Mouse (Mus musculus) forebrain, embryonic 13.5 days (tissue): ENCODE results near the gene Gab2. TPM values are rescaled to one million over a fixed set of nuclear protein-coding genes. Genes with fewer than 3 reads are reported as not detected.

Experiments
- ATAC-seq: fragments of 200-750 bp; cut with Nextera tagmentation; 2 replicates; pipeline ENCODE4 v1.8.0; 2017
- H3K27ac ChIP-seq: fragments of 300-500 bp; sonication (generic); 2 replicates; pipeline ENCODE4 v1.5.1; 2015; ENCODE audit warnings: inconsistent platforms, mild to moderate bottlenecking, moderate library complexity
- H3K27me3 ChIP-seq: fragments of 300-500 bp; sonication (generic); 2 replicates; pipeline ENCODE4 v1.6.1; 2015; ENCODE audit warnings: mild to moderate bottlenecking, inconsistent platforms
- H3K36me3 ChIP-seq: fragments of 300-500 bp; sonication (generic); 2 replicates; pipeline ENCODE4 v1.6.1; 2015; ENCODE audit warnings: mild to moderate bottlenecking, inconsistent platforms; ENCODE audit not compliant: poor library complexity, severe bottlenecking
- H3K4me1 ChIP-seq: fragments of 300-500 bp; sonication (generic); 2 replicates; pipeline ENCODE4 v1.6.1; 2015; ENCODE audit warnings: inconsistent platforms
- H3K4me2 ChIP-seq: fragments of 300-500 bp; sonication (generic); 2 replicates; pipeline ENCODE4 v1.6.1; 2015; ENCODE audit warnings: inconsistent platforms, mild to moderate bottlenecking, moderate library complexity
- H3K4me3 ChIP-seq: fragments of 300-500 bp; sonication (generic); 2 replicates; pipeline ENCODE4 v1.5.1; 2015; ENCODE audit warnings: mild to moderate bottlenecking, inconsistent platforms
- H3K9ac ChIP-seq: fragments of 300-500 bp; sonication (generic); 2 replicates; pipeline ENCODE4 v1.6.1; 2015; ENCODE audit warnings: mild to moderate bottlenecking, inconsistent platforms
- H3K9me3 ChIP-seq: fragments of 300-500 bp; sonication (generic); replicated peaks from 2 replicates; pipeline ENCODE4 v1.6.1; 2016; ENCODE audit warnings: inconsistent platforms
- WGBS: fragments of 180-500 bp; shearing (Covaris S2); methylation state at CpG from one replicate; pipeline ENCODE4 v1.1.7; 2015; 5-methylcytosine and 5-hydroxymethylcytosine counted together
- polyA plus RNA-seq: library from polyadenylated mRNA; unstranded; fragments of >200 nt; fragmentation: Nextera tagmentation; extraction: Ambion mirVana; gene quantifications from 2 replicates; pipeline ENCODE4 v1.2.1, GENCODE M21; 2015

The Gab2 gene
- polyA plus RNA-seq, 1 experiment from 2014 or later: 9.9 TPM

DNA sequence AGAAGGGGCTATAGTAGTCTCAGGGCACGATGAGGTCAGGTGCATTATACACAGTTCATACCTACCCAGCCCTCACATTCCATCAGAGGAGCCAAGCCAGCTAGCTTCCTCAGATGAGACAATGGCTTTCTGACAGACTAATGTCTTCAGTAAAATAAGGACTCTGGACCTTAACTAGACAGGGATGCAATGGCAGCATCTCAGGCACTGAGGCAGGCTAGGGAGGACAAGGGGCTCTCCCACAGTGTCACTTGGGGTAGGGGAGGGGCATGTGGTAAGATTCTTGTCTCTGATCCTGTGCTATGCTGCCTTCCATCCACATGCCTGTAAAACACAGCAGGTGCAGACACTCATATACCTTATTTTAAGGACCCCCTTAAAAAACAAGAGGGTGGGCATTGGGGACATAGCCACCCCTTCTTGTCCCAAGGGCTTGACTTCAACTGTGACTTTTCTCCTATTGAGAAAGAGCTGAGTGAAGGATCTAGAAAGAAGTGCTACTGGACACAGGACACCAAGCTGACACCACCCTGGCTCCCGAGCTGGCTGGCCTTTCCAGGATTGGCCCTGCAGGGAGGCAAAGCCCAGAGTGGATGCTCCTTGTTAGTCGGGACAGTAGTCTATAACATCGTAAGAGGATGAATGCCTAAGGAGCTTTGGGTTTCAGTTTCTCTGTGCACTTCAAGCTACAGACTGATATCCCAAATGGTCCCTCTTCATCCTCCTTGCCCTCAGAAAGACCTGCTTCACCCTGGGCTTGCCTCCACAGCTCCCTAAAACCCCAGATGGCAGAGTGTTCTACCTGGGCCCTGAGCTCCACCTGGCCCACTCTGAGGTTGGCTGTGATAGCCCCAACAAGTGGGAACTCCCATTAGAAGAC is 228.3 kb downstream of the Gab2 start:
- Histone ChIP-seq H3K4me1 (no peaks in the 10 kb centered on the region), H3K4me3 (no peak overlapping the region), H3K9ac (no peak overlapping the region), H3K4me2 (no peak overlapping the region), H3K36me3 (peaks cover 81% of the 10 kb centered on the region), H3K9me3 (no peaks in the 10 kb centered on the region), H3K27me3 (no peaks in the 10 kb centered on the region), H3K27ac (no peak overlapping the region)
- WGBS: 83% methylated on average over 4 of the region's 4 CpGs
- no peak for ATAC-seq

- Histone ChIP-seq H3K9ac (no peak overlapping the region), H3K27me3 (no peaks in the 10 kb centered on the region), H3K4me1 (no peaks in the 10 kb centered on the region), H3K9me3 (no peaks in the 10 kb centered on the region), H3K4me3 (no peak overlapping the region), H3K27ac (no peak overlapping the region), H3K36me3 (peaks cover 81% of the 10 kb centered on the region), H3K4me2 (no peak overlapping the region)
- no peak for ATAC-seq
- 94% methylated on average over 3 of the region's 3 CpGs for WGBS
Observed at GRCm38 (mm10) chr7:97310341-97310635, 228.9 kb downstream of the Gab2 start.

DNA sequence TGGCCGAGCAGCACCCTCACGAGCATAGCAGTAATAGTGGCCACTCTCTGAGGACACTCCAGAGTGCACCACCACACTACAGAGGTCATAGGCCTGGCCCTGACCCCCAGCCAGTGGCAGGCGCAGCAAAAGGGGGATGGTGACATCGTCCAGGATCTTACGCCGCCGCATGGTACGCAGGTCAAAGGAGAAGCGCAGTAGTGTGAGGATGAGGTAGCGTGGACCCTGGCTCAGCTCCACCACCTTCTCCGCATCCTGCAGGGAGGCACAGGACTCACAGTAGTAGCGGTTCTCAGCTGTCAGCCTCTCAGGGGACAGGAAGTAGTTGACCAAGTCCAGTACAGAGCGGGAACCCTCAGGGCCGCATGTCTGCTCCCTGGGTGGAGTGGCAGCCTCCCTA is 230.2 kb downstream of the Gab2 start:
- H3K27me3 ChIP-seq: no peaks in the 10 kb centered on the region
- no peaks in the 10 kb centered on the region for H3K4me1 ChIP-seq
- no peaks in the 10 kb centered on the region for H3K9me3 ChIP-seq
- whole genome bisulfite sequencing: 95% methylated on average over 14 of the region's 14 CpGs
- no peak for ATAC-seq
- no peak overlapping the region for H3K4me2 ChIP-seq
- H3K4me3 ChIP-seq: no peak overlapping the region
- H3K27ac ChIP-seq: no peak overlapping the region
- H3K36me3 ChIP-seq: peaks cover 74% of the 10 kb centered on the region
- H3K9ac ChIP-seq: no peak overlapping the region

DNA sequence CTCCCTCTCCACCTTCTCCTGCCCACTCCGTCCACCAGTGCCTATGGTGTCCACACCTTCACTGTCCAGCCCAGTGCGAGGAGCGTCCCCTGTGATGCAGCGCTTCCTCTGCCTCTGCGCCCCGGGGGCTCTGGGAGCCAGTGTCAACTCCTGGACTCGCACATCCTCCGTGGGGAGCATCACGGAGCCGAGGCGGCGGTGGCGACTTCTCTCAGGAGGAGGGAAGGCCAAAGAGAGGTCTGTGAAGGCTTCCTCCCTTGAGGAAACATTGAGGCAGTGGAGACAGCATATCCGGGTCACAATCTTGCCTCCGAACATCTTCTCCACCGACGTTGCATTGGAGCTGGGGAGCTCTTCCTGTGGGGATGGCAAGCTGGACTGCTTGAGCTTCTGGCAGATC is 230.8 kb downstream of the Gab2 start:
- ATAC-seq: no peak
- WGBS: 90% methylated on average over 17 of the region's 17 CpGs

GRCm38 (mm10) chr7:97312856-97313255 is 231.5 kb downstream of the Gab2 start:
- no peak for ATAC-seq
- 84% methylated on average over 6 of the region's 6 CpGs for whole genome bisulfite sequencing
- Histone ChIP-seq H3K27me3 (no peaks in the 10 kb centered on the region), H3K36me3 (peaks cover 67% of the 10 kb centered on the region), H3K4me1 (no peaks in the 10 kb centered on the region), H3K9me3 (no peaks in the 10 kb centered on the region), H3K4me2 (no peak overlapping the region), H3K4me3 (no peak overlapping the region), H3K27ac (no peak overlapping the region), H3K9ac (no peak overlapping the region)

More for the DNA sequence above, 230.8 kb downstream of the Gab2 start:
- Histone ChIP-seq H3K4me2 (no peak overlapping the region), H3K4me1 (no peaks in the 10 kb centered on the region), H3K27ac (no peak overlapping the region), H3K9me3 (no peaks in the 10 kb centered on the region), H3K27me3 (no peaks in the 10 kb centered on the region), H3K36me3 (peaks cover 68% of the 10 kb centered on the region), H3K4me3 (no peak overlapping the region), H3K9ac (no peak overlapping the region)

GRCm38 (mm10) chr7:97313364-97313995 is 232.1 kb downstream of the Gab2 start:
- no peaks in the 10 kb centered on the region for H3K9me3 ChIP-seq
- H3K36me3 ChIP-seq: peaks cover 63% of the 10 kb centered on the region
- H3K9ac ChIP-seq: no peak overlapping the region
- H3K4me2 ChIP-seq: no peak overlapping the region
- H3K4me3 ChIP-seq: no peak overlapping the region
- H3K27me3 ChIP-seq: no peaks in the 10 kb centered on the region
- H3K27ac ChIP-seq: no peak overlapping the region
- H3K4me1 ChIP-seq: no peaks in the 10 kb centered on the region
- 82% methylated on average over 7 of the region's 7 CpGs for WGBS
- no peak for ATAC-seq

GRCm38 (mm10) chr7:97314646-97315045 is 233.3 kb downstream of the Gab2 start:
- Histone ChIP-seq H3K4me3 (no peak overlapping the region), H3K27me3 (no peaks in the 10 kb centered on the region), H3K4me2 (no peak overlapping the region), H3K36me3 (peaks cover 51% of the 10 kb centered on the region), H3K9ac (no peak overlapping the region), H3K27ac (no peak overlapping the region), H3K4me1 (no peaks in the 10 kb centered on the region), H3K9me3 (no peaks in the 10 kb centered on the region)
- ATAC-seq: no peak
- WGBS: 87% methylated on average over 5 of the region's 5 CpGs

- WGBS: 90% methylated on average over 6 of the region's 6 CpGs
- no peak for ATAC-seq
- Histone ChIP-seq H3K4me1 (no peaks in the 10 kb centered on the region), H3K9ac (no peak overlapping the region), H3K9me3 (no peaks in the 10 kb centered on the region), H3K27ac (no peak overlapping the region), H3K4me2 (no peak overlapping the region), H3K27me3 (no peaks in the 10 kb centered on the region), H3K4me3 (no peak overlapping the region), H3K36me3 (peaks cover 41% of the 10 kb centered on the region)
Observed at GRCm38 (mm10) chr7:97315656-97316055, 234.3 kb downstream of the Gab2 start.

- Histone ChIP-seq H3K4me2 (no peak overlapping the region), H3K9me3 (no peaks in the 10 kb centered on the region), H3K27me3 (no peaks in the 10 kb centered on the region), H3K9ac (no peak overlapping the region), H3K4me3 (no peak overlapping the region), H3K36me3 (peaks cover 25% of the 10 kb centered on the region; the same call in 1 of the 2 replicates), H3K4me1 (no peaks in the 10 kb centered on the region), H3K27ac (no peak overlapping the region)
- ATAC-seq: no peak
- 89% methylated on average over 3 of the region's 3 CpGs for WGBS
Observed at GRCm38 (mm10) chr7:97317706-97318105, 236.3 kb downstream of the Gab2 start.

DNA sequence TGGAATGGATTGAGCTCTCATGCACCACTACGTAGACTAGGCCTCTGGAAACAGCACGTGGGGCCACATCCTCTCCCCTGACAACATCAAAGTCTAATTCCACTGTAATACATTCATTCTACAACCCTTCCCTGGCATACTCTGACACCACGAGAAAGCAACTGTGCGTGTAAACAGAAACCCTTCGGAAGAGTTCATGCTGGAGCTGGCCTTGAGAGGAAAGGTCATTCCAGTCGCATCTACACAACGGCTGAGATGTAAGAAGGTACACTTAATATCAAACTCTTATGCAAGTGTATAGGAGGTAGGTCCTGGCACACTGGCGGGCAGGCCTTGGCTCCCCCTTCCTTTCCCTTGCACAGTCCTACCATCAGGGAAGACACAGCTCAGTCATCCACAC is 243.0 kb downstream of the Gab2 start:
- Histone ChIP-seq H3K27me3 (peaks cover 40% of the 10 kb centered on the region), H3K4me2 (no peak overlapping the region), H3K9me3 (no peaks in the 10 kb centered on the region), H3K4me1 (peaks cover 13% of the 10 kb centered on the region), H3K27ac (no peak overlapping the region), H3K4me3 (no peak overlapping the region), H3K36me3 (peaks cover 10% of the 10 kb centered on the region; the same call in 1 of the 2 replicates), H3K9ac (no peak overlapping the region)
- WGBS: 93% methylated on average over 8 of the region's 8 CpGs
- no peak for ATAC-seq

DNA sequence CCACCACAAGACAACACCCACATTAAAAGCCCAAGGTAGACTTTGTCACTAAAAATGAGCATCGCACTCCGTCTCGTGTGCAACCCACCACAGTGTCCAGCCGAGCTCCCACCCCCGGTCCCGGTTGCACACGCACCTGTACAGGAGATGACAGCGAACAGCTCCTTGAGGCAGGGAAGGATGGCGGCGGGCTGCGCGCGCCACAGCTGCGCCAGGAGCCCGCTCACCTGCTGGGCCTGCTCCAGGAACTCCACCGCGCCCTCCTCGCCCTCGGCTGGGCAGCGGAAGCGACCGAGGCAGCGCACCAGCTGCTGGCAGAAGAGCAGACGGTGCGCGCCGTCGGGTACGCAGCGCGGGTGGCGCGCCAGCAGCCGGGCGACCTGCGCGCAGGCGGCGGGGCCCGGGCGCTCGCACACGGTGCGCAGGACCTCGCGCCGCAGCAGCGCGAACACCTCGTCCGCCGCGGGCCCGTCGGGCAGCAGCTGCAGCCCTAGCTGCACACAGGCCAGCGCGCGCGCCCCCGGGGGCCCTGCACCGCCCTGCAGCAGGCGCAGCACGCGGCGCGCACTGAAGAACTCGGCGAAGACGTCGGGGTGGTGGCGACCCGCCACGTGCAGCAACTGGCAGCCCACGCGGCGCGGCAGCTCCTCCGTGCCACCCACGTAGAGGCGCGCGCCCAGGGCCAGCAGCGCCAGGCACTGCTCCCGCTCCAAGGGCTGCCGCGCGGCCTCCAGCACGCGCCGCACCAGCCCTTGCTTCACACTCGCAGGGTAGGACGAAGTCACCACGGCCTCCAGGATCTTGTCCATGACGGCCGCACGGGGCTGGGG is 244.0 kb downstream of the Gab2 start:
- no peaks in the 10 kb centered on the region for H3K9me3 ChIP-seq
- H3K9ac ChIP-seq: no peak overlapping the region; the same call in 1 of the 2 replicates
- peaks cover 40% of the 10 kb centered on the region for H3K27me3 ChIP-seq
- H3K4me2 ChIP-seq: peak overlapping the region; percentile 60
- H3K36me3 ChIP-seq: peaks cover 10% of the 10 kb centered on the region; the same call in 1 of the 2 replicates
- H3K4me3 ChIP-seq: peak overlapping the region; percentile 32
- H3K4me1 ChIP-seq: peaks cover 15% of the 10 kb centered on the region
- peak; percentile 60 for ATAC-seq
- WGBS: 16% methylated on average over 92 of the region's 96 CpGs
- no peak overlapping the region for H3K27ac ChIP-seq

GRCm38 (mm10) chr7:97327376-97327775 is 246.0 kb downstream of the Gab2 start:
- H3K27me3 ChIP-seq: peaks cover 40% of the 10 kb centered on the region
- ATAC-seq: no peak
- H3K9me3 ChIP-seq: no peaks in the 10 kb centered on the region
- no peak overlapping the region for H3K9ac ChIP-seq
- WGBS: 95% methylated on average over 4 of the region's 4 CpGs
- no peak overlapping the region for H3K27ac ChIP-seq
- peaks cover 25% of the 10 kb centered on the region for H3K4me1 ChIP-seq
- no peak overlapping the region for H3K4me3 ChIP-seq
- H3K36me3 ChIP-seq: peaks cover 5% of the 10 kb centered on the region; the same call in 1 of the 2 replicates
- H3K4me2 ChIP-seq: no peak overlapping the region
